Comparison of ENCODE assay signal across 20 mouse cellular contexts in genomic region chr14:48656711-48657110, GRCm38 (mm10). TPM values are rescaled to one million over a fixed set of nuclear protein-coding genes. Genes with fewer than 3 reads are reported as not detected.
"Had no signal": no experiment of that assay in that cellular context is flagged by ENCODE, and none has a peak within 500 bp of the region (broad histone marks: within the 10 kb centered on the region; RNA-seq: fewer than 3 reads in every experiment).

No protein-coding gene starts in this region.

- H3K4me2 ChIP-seq: intestine, embryonic 15.5 days; kidney, embryonic 15.5 days; limb, embryonic 12.5 days; liver, embryonic 13.5 days; stomach, embryonic 15.5 days had no signal

- H3K4me1 ChIP-seq: intestine, embryonic 15.5 days had no signal

- H3K4me3 ChIP-seq: intestine, embryonic 15.5 days; kidney, embryonic 15.5 days; left cerebral cortex, adult 2 months; limb, embryonic 12.5 days; liver, embryonic 13.5 days; stomach, embryonic 15.5 days had no signal

- H3K9ac ChIP-seq: intestine, embryonic 15.5 days; kidney, embryonic 15.5 days; limb, embryonic 12.5 days; liver, embryonic 13.5 days; liver, postnatal 0 days; stomach, embryonic 15.5 days had no signal

- DNase-seq: kidney, adult 2 months; kidney, postnatal 14 days; liver; liver, embryonic 13.5 days; liver, postnatal 0 days; lung, postnatal 36 days; right cerebral cortex, postnatal 14 days; thymus, adult 2 months; thymus, postnatal 25 days had no signal

- H3K27ac ChIP-seq: intestine, embryonic 15.5 days; kidney, embryonic 15.5 days; left cerebral cortex, adult 2 months; limb, embryonic 12.5 days; liver, embryonic 13.5 days; stomach, embryonic 15.5 days had no signal

- H3K9me3 ChIP-seq: intestine, embryonic 15.5 days; kidney, embryonic 15.5 days; limb, embryonic 12.5 days; liver, embryonic 13.5 days; stomach, embryonic 15.5 days had no signal

- H3K36me3 ChIP-seq: intestine, embryonic 15.5 days; kidney, embryonic 15.5 days; limb, embryonic 12.5 days; liver, embryonic 13.5 days; stomach, embryonic 15.5 days had no signal

- ATAC-seq: intestine, embryonic 15.5 days; liver, postnatal 0 days had no signal

RNA-seq across cellular contexts. Expression of gene Otx2, which starts 16.9 kb away (rescaled TPM):
- polyA plus RNA-seq: kidney, adult 2 months; kidney, embryonic 15.5 days; large intestine, adult 2 months; limb, embryonic 12.5 days; liver, embryonic 13.5 days; liver, postnatal 0 days; lung, embryonic 16.5 days; neural tube, embryonic 14.5 days; spleen, adult 2 months; testis, adult 2 months; thymus, adult 2 months; urinary bladder, adult 2 months had no signal
